ENCODE assay signal across 14 mouse cellular contexts in the genomic region with DNA sequence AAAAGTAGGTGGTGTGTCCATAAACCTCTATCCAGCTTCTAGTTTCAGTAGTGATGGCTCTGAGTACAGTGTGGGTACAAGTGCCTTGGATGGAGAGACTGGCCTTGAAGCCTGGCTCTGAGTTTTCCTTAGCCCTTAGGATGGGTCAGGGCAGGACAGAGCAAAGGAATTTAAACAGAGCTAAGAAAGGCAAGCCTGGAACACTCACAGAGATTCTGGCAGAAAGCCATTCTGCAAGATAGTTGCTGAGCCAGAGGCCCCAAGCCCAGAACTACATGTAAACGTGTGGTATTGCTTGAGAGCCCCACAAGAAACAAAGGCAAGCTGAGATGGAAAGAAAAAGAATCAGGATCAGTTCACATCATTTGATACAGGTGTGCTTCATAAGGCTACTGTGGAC.
DNase-seq lines count a peak whose midpoint lies in the region; ATAC-seq and TF ChIP-seq lines count a peak whose summit lies in the region.
"Had no signal": no experiment of that assay in that cellular context is flagged by ENCODE, and none has a peak within 500 bp of the region (broad histone marks: within the 10 kb centered on the region; RNA-seq: fewer than 3 reads in every experiment).

No protein-coding gene starts in this region.

- intact Hi-C loops in heart, adult 2 months (cut with DNase I) = no loop called here

- no peak for TF ChIP-seq POLR2A in heart, adult 2 months (IDR thresholded peaks at IDR 0.05; ENCODE audit: insufficient read depth, low read depth, low read length)
- TF ChIP-seq POLR2A in embryonic fibroblast, embryonic 13.5 days (IDR thresholded peaks at IDR 0.05; ENCODE audit: low read depth, low read length) = no peak

- H3K36me3 ChIP-seq in heart, embryonic 12.5 days = no peaks in the 10 kb centered on the region
- no peaks in the 10 kb centered on the region for H3K36me3 ChIP-seq in heart, adult 2 months (ENCODE audit: control insufficient read depth, insufficient read depth, low read length)
- H3K36me3 ChIP-seq in lung, embryonic 15.5 days = peaks cover 9% of the 10 kb centered on the region; the same call in 1 of the 2 replicates
- H3K36me3 ChIP-seq: liver, embryonic 15.5 days had no signal

- H3K9me3 ChIP-seq in heart, embryonic 12.5 days (replicated peaks) = no peaks in the 10 kb centered on the region
- no peaks in the 10 kb centered on the region for H3K9me3 ChIP-seq in lung, embryonic 15.5 days

- TF ChIP-seq CTCF in heart, adult 2 months (IDR thresholded peaks at IDR 0.05) = no peak
- no peak for TF ChIP-seq CTCF in embryonic fibroblast, embryonic 13.5 days (IDR thresholded peaks at IDR 0.05; ENCODE audit: borderline replicate concordance, insufficient read depth, low read length)

- H3K4me1 ChIP-seq in heart, embryonic 12.5 days (replicated peaks) = peaks cover 40% of the 10 kb centered on the region
- H3K4me1 ChIP-seq in heart, adult 2 months (ENCODE audit: control insufficient read depth, insufficient read depth, low read length) = peaks cover 9% of the 10 kb centered on the region; the same call in 1 of the 2 replicates
- peaks cover 48% of the 10 kb centered on the region for H3K4me1 ChIP-seq in lung, embryonic 15.5 days
- H3K4me1 ChIP-seq in embryonic fibroblast, embryonic 13.5 days (ENCODE audit: control insufficient read depth, insufficient read depth, low read length) = peaks cover 34% of the 10 kb centered on the region
- H3K4me1 ChIP-seq: liver, embryonic 15.5 days had no signal

- H3K79me2 ChIP-seq in heart, adult 2 months (replicated peaks; ENCODE audit: control insufficient read depth, insufficient read depth, low read length) = no peaks in the 10 kb centered on the region

- no peak for TF ChIP-seq EP300 in heart, adult 2 months (IDR thresholded peaks at IDR 0.05; ENCODE audit: insufficient read depth, low read depth, low read length)

- ATAC-seq in heart, embryonic 12.5 days (ENCODE audit: insufficient number of reproducible peaks, low FRiP score) = no peak
- ATAC-seq in lung, embryonic 15.5 days (ENCODE audit: borderline replicate concordance, extremely low read depth, low FRiP score, low TSS enrichment) = peak; percentile 33; the same call in 1 of the 2 replicates
- ATAC-seq in activated CD4-positive, CD25-positive, alpha-beta regulatory T cell, adult 4 months = no peak

- no peak overlapping the region for H3K4me2 ChIP-seq in heart, embryonic 12.5 days
- no peak overlapping the region for H3K4me2 ChIP-seq in lung, embryonic 15.5 days
- H3K4me2 ChIP-seq: liver, embryonic 15.5 days; midbrain, embryonic 11.5 days had no signal

- DNase-seq in heart, adult 2 months = no peak
- DNase-seq in lung, postnatal 4 days = no peak
- peak; percentile 29 for DNase-seq in lung, postnatal 14 days
- DNase-seq: cerebellum, adult 11-12 months; gastrocnemius, adult 2 months; kidney, adult 2 months; thymus, adult 18-20 months had no signal

- H3K4me3 ChIP-seq in heart, embryonic 12.5 days = no peak overlapping the region
- no peak overlapping the region for H3K4me3 ChIP-seq in heart, adult 2 months
- no peak overlapping the region for H3K4me3 ChIP-seq in lung, embryonic 15.5 days
- no peak overlapping the region for H3K4me3 ChIP-seq in embryonic fibroblast, embryonic 13.5 days (ENCODE audit: insufficient read depth, low read length)
- H3K4me3 ChIP-seq: gastrocnemius, adult 2 months; liver, embryonic 15.5 days; myocyte had no signal

- H3K27me3 ChIP-seq in heart, embryonic 12.5 days (replicated peaks) = no peaks in the 10 kb centered on the region
- no peaks in the 10 kb centered on the region for H3K27me3 ChIP-seq in heart, adult 2 months (ENCODE audit: control insufficient read depth, insufficient read depth, low read length)
- no peaks in the 10 kb centered on the region for H3K27me3 ChIP-seq in lung, embryonic 15.5 days
- H3K27me3 ChIP-seq: liver, embryonic 15.5 days had no signal

- peak overlapping the region; percentile 14 for H3K27ac ChIP-seq in heart, embryonic 12.5 days (ENCODE audit: poor library complexity, severe bottlenecking)
- H3K27ac ChIP-seq in heart, adult 2 months = no peak overlapping the region
- H3K27ac ChIP-seq in lung, embryonic 15.5 days = peak overlapping the region; percentile 73
- peak overlapping the region; percentile 57 for H3K27ac ChIP-seq in embryonic fibroblast, embryonic 13.5 days (ENCODE audit: insufficient read depth, low read length)
- H3K27ac ChIP-seq: gastrocnemius, adult 2 months; liver, embryonic 15.5 days had no signal

- no peak overlapping the region for H3K9ac ChIP-seq in heart, embryonic 12.5 days
- no peak overlapping the region for H3K9ac ChIP-seq in heart, adult 2 months (ENCODE audit: low read depth, low read length)
- H3K9ac ChIP-seq in lung, embryonic 15.5 days = no peak overlapping the region
- H3K9ac ChIP-seq: liver, embryonic 15.5 days had no signal

- 25% methylated on average over 1 of the region's 1 CpGs for WGBS in heart, embryonic 12.5 days
- WGBS in heart, adult 2 months = 19% methylated on average over 1 of the region's 1 CpGs
- 20% methylated on average over 1 of the region's 1 CpGs for WGBS in lung, embryonic 15.5 days
